Mouse (Mus musculus) embryonic facial prominence, embryonic 13.5 days (tissue): ENCODE data around the gene Adh7. TPM values are rescaled to one million over a fixed set of nuclear protein-coding genes. Genes with fewer than 3 reads are reported as not detected.
A peak's percentile ranks its signal among the peaks of the same experiment; 100 is the strongest.

ENCODE experiments used
- ATAC-seq: fragments of 200-750 bp; cut with Nextera tagmentation; 2 replicates; pipeline ENCODE4 v1.8.0; 2017; ENCODE audit warnings: low read depth; ENCODE audit not compliant: insufficient number of reproducible peaks, insufficient read depth, low FRiP score, low TSS enrichment
- H3K27ac ChIP-seq: fragments of 300-500 bp; sonication (generic); 2 replicates; pipeline ENCODE4 v1.5.1; 2015; ENCODE audit warnings: moderate library complexity, mild to moderate bottlenecking, inconsistent platforms
- H3K27me3 ChIP-seq: fragments of 300-500 bp; sonication (generic); 2 replicates; pipeline ENCODE4 v1.6.1; 2015; ENCODE audit warnings: mild to moderate bottlenecking, inconsistent platforms
- H3K36me3 ChIP-seq: fragments of 300-500 bp; sonication (generic); 2 replicates; pipeline ENCODE4 v1.6.1; 2015; ENCODE audit warnings: mild to moderate bottlenecking, inconsistent platforms
- H3K4me1 ChIP-seq: fragments of 300-500 bp; sonication (generic); 2 replicates; pipeline ENCODE4 v1.6.1; 2015; ENCODE audit warnings: inconsistent platforms
- H3K4me2 ChIP-seq: fragments of 300-500 bp; sonication (generic); 2 replicates; pipeline ENCODE4 v1.6.1; 2015; ENCODE audit warnings: moderate library complexity, mild to moderate bottlenecking, inconsistent platforms
- H3K4me3 ChIP-seq: fragments of 300-500 bp; sonication (generic); 2 replicates; pipeline ENCODE4 v1.5.1; 2015; ENCODE audit warnings: mild to moderate bottlenecking, inconsistent platforms
- H3K9ac ChIP-seq: fragments of 300-500 bp; sonication (generic); 2 replicates; pipeline ENCODE4 v1.6.1; 2015; ENCODE audit warnings: mild to moderate bottlenecking, inconsistent platforms
- H3K9me3 ChIP-seq: fragments of 300-500 bp; sonication (generic); 2 replicates; pipeline ENCODE4 v1.6.1; 2016; ENCODE audit warnings: inconsistent platforms
- WGBS: fragments of 180-500 bp; shearing (Covaris S2); methylation state at CpG from one replicate; pipeline ENCODE4 v1.1.7; 2015; ENCODE audit warnings: mixed read lengths; 5-methylcytosine and 5-hydroxymethylcytosine counted together
- polyA plus RNA-seq: library from polyadenylated mRNA; unstranded; fragments of >200 nt; fragmentation: Nextera tagmentation; extraction: Ambion mirVana; gene quantifications from 2 replicates; pipeline ENCODE4 v1.2.1, GENCODE M21; 2015

The Adh7 gene
- polyA plus RNA-seq, 1 experiment from 2014 or later, result 3.6 TPM

GRCm38 (mm10) chr3:138241371-138241770 lies 23.8 kb downstream of the Adh7 start:
- Histone ChIP-seq H3K9me3 (no peaks in the 10 kb centered on the region), H3K36me3 (no peaks in the 10 kb centered on the region), H3K4me1 (no peaks in the 10 kb centered on the region), H3K27ac (no peak overlapping the region), H3K4me2 (no peak overlapping the region), H3K4me3 (no peak overlapping the region), H3K9ac (no peak overlapping the region), H3K27me3 (no peaks in the 10 kb centered on the region)
- 71% methylated on average over 6 of the region's 6 CpGs for WGBS
- no peak for ATAC-seq

- Histone ChIP-seq H3K4me3 (no peak overlapping the region), H3K4me2 (no peak overlapping the region), H3K36me3 (no peaks in the 10 kb centered on the region), H3K4me1 (0 out of 2 replicates have a peak, but pooled peaks cover 3% of the 10 kb centered on the region), H3K9me3 (no peaks in the 10 kb centered on the region), H3K9ac (no peak overlapping the region), H3K27me3 (no peaks in the 10 kb centered on the region), H3K27ac (no peak overlapping the region)
- WGBS, result 76% methylated on average over 14 of the region's 14 CpGs
- ATAC-seq, result no peak
Measured at GRCm38 (mm10) chr3:138242021-138242726, 24.6 kb downstream of the Adh7 start.

- no peaks in the 10 kb centered on the region for H3K9me3 ChIP-seq
- no peak for ATAC-seq
- no peak overlapping the region for H3K27ac ChIP-seq
- no peak overlapping the region for H3K4me2 ChIP-seq
- 78% methylated on average over 6 of the region's 6 CpGs for WGBS
- peaks cover 4% of the 10 kb centered on the region; the same call in 1 of the 2 replicates for H3K4me1 ChIP-seq
- H3K9ac ChIP-seq, result no peak overlapping the region
- H3K4me3 ChIP-seq, result no peak overlapping the region
- H3K36me3 ChIP-seq, result no peaks in the 10 kb centered on the region
- H3K27me3 ChIP-seq, result no peaks in the 10 kb centered on the region
Measured at GRCm38 (mm10) chr3:138242933-138243332, 25.4 kb downstream of the Adh7 start.

- Histone ChIP-seq H3K4me3 (no peak overlapping the region), H3K9ac (no peak overlapping the region), H3K9me3 (no peaks in the 10 kb centered on the region), H3K27ac (no peak overlapping the region), H3K4me1 (peaks cover 4% of the 10 kb centered on the region; the same call in 1 of the 2 replicates), H3K27me3 (no peaks in the 10 kb centered on the region), H3K36me3 (no peaks in the 10 kb centered on the region), H3K4me2 (no peak overlapping the region)
- ATAC-seq, result no peak
- 78% methylated on average over 7 of the region's 7 CpGs for WGBS
Measured at GRCm38 (mm10) chr3:138244338-138244874, 26.8 kb downstream of the Adh7 start.

- Histone ChIP-seq H3K9me3 (no peaks in the 10 kb centered on the region), H3K27me3 (no peaks in the 10 kb centered on the region)
Measured at GRCm38 (mm10) chr3:138246511-138247020, 29.0 kb downstream of the Adh7 start.

GRCm38 (mm10) chr3:138247241-138247640 lies 29.7 kb downstream of the Adh7 start:
- Histone ChIP-seq H3K36me3 (no peaks in the 10 kb centered on the region), H3K4me2 (no peak overlapping the region), H3K4me1 (peaks cover 4% of the 10 kb centered on the region; the same call in 1 of the 2 replicates), H3K9ac (no peak overlapping the region), H3K9me3 (no peaks in the 10 kb centered on the region), H3K27ac (no peak overlapping the region), H3K27me3 (no peaks in the 10 kb centered on the region), H3K4me3 (no peak overlapping the region)
- 62% methylated on average over 4 of the region's 4 CpGs for WGBS
- no peak for ATAC-seq

More at GRCm38 (mm10) chr3:138246511-138247020, 29.0 kb downstream of the Adh7 start:
- H3K4me1 ChIP-seq, result peaks cover 4% of the 10 kb centered on the region; the same call in 1 of the 2 replicates
- no peak overlapping the region for H3K27ac ChIP-seq
- no peak for ATAC-seq
- H3K4me2 ChIP-seq, result no peak overlapping the region
- no peaks in the 10 kb centered on the region for H3K36me3 ChIP-seq
- H3K9ac ChIP-seq, result no peak overlapping the region
- H3K4me3 ChIP-seq, result no peak overlapping the region

GRCm38 (mm10) chr3:138248011-138248410 lies 30.5 kb downstream of the Adh7 start:
- peak; percentile 26; the same call in 1 of the 2 replicates for ATAC-seq
- H3K4me2 ChIP-seq, result no peak overlapping the region
- 64% methylated on average over 7 of the region's 7 CpGs for WGBS

GRCm38 (mm10) chr3:138248746-138249145 lies 31.2 kb downstream of the Adh7 start:
- H3K9me3 ChIP-seq, result no peaks in the 10 kb centered on the region
- WGBS, result 90% methylated on average over 8 of the region's 8 CpGs
- H3K4me1 ChIP-seq, result peaks cover 7% of the 10 kb centered on the region; the same call in 1 of the 2 replicates
- no peaks in the 10 kb centered on the region for H3K36me3 ChIP-seq
- ATAC-seq, result no peak
- no peak overlapping the region for H3K4me2 ChIP-seq
- no peak overlapping the region for H3K4me3 ChIP-seq
- H3K9ac ChIP-seq, result no peak overlapping the region
- H3K27me3 ChIP-seq, result no peaks in the 10 kb centered on the region
- no peak overlapping the region for H3K27ac ChIP-seq

More at GRCm38 (mm10) chr3:138248011-138248410, 30.5 kb downstream of the Adh7 start:
- Histone ChIP-seq H3K27ac (no peak overlapping the region), H3K9ac (no peak overlapping the region), H3K36me3 (no peaks in the 10 kb centered on the region), H3K4me3 (no peak overlapping the region), H3K27me3 (no peaks in the 10 kb centered on the region), H3K9me3 (no peaks in the 10 kb centered on the region), H3K4me1 (peaks cover 7% of the 10 kb centered on the region; the same call in 1 of the 2 replicates)

GRCm38 (mm10) chr3:138251156-138251555 lies 33.6 kb downstream of the Adh7 start:
- H3K27ac ChIP-seq, result no peak overlapping the region
- no peak overlapping the region for H3K9ac ChIP-seq
- 81% methylated on average over 6 of the region's 6 CpGs for WGBS
- no peak for ATAC-seq
- no peak overlapping the region for H3K4me2 ChIP-seq
- peaks cover 7% of the 10 kb centered on the region; the same call in 1 of the 2 replicates for H3K4me1 ChIP-seq
- no peaks in the 10 kb centered on the region for H3K9me3 ChIP-seq
- H3K4me3 ChIP-seq, result no peak overlapping the region
- H3K36me3 ChIP-seq, result no peaks in the 10 kb centered on the region
- no peaks in the 10 kb centered on the region for H3K27me3 ChIP-seq

GRCm38 (mm10) chr3:138254205-138254604 lies 36.6 kb downstream of the Adh7 start:
- Histone ChIP-seq H3K27ac (no peak overlapping the region), H3K4me2 (no peak overlapping the region), H3K9me3 (no peaks in the 10 kb centered on the region), H3K9ac (no peak overlapping the region), H3K27me3 (no peaks in the 10 kb centered on the region), H3K4me3 (no peak overlapping the region), H3K36me3 (no peaks in the 10 kb centered on the region), H3K4me1 (peaks cover 4% of the 10 kb centered on the region; the same call in 1 of the 2 replicates)
- WGBS, result 65% methylated on average over 5 of the region's 5 CpGs
- 0 out of 2 replicates have a peak, but pooled peaks have one; percentile 6 for ATAC-seq

- H3K27me3 ChIP-seq, result no peaks in the 10 kb centered on the region
- H3K9me3 ChIP-seq, result no peaks in the 10 kb centered on the region
- H3K36me3 ChIP-seq, result no peaks in the 10 kb centered on the region
- no peak overlapping the region for H3K27ac ChIP-seq
- WGBS, result 70% methylated on average over 3 of the region's 3 CpGs
- no peak for ATAC-seq
- peaks cover 4% of the 10 kb centered on the region; the same call in 1 of the 2 replicates for H3K4me1 ChIP-seq
- no peak overlapping the region for H3K4me3 ChIP-seq
- no peak overlapping the region for H3K4me2 ChIP-seq
- H3K9ac ChIP-seq, result no peak overlapping the region
Measured at GRCm38 (mm10) chr3:138255366-138255765, 37.8 kb downstream of the Adh7 start.
